Mouse (Mus musculus): ENCODE results near the gene Kcnh4. TPM values are rescaled to one million over a fixed set of nuclear protein-coding genes. Genes with fewer than 3 reads are reported as not detected.

Gene Kcnh4
- polyA plus RNA-seq, 2 experiments: not detected

DNA sequence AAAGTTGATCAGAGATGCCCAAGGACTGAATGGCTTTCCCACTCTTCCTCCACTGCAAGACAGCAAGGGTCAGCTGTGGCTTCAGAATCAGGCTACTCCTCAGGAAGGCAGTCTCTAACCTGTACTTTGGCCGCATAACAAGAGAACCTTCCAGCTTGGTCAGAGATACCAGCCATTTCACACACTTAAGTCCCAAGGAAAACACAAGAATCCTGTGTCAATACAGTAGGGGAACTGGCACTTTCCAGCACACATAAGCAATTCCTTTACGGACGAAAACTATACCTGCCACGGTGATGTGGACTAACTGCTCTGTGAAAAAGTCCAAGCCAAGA lies 23.0 kb downstream of the Kcnh4 start:
- 30% methylated on average over 4 of the region's 4 CpGs for WGBS (ENCODE audit: insufficient replicate concordance)
- Histone ChIP-seq H3K27me3 (ENCODE audit: control insufficient read depth, insufficient read depth, low read length) (no peaks in the 10 kb centered on the region), H3K4me3 (ENCODE audit: insufficient read depth in 1 of 2, low read depth in 2 of 2, low read length in 2 of 2) (peak overlapping the region; percentile 87 to 100), H3K27ac (peak overlapping the region; percentile 79), H3K4me2 (ENCODE audit: low read depth) (peak overlapping the region; percentile 96), H3K9ac (replicated peaks) (peak overlapping the region; percentile 100), H3K9me3 (ENCODE audit: control insufficient read depth, low read length) (no peaks in the 10 kb centered on the region), H3K36me3 (replicated peaks; ENCODE audit: control insufficient read depth, insufficient read depth, low read depth) (peaks cover 21% of the 10 kb centered on the region), H3K4me1 (replicated peaks; ENCODE audit: control insufficient read depth in 2 of 2, insufficient read depth in 2 of 2, low read length in 1 of 2) (peaks cover 22 to 34% of the 10 kb centered on the region in 2 experiments)
- no peak for DNase-seq (ENCODE audit: low read depth in 3 of 3, low spot score in 3 of 3)
- no peak for ATAC-seq (ENCODE audit: insufficient read depth)
- TF ChIP-seq CTCF (IDR thresholded peaks at IDR 0.05; ENCODE audit: low read depth) (no peak), EP300 (IDR thresholded peaks at IDR 0.05; ENCODE audit: low read depth) (no peak)

DNA sequence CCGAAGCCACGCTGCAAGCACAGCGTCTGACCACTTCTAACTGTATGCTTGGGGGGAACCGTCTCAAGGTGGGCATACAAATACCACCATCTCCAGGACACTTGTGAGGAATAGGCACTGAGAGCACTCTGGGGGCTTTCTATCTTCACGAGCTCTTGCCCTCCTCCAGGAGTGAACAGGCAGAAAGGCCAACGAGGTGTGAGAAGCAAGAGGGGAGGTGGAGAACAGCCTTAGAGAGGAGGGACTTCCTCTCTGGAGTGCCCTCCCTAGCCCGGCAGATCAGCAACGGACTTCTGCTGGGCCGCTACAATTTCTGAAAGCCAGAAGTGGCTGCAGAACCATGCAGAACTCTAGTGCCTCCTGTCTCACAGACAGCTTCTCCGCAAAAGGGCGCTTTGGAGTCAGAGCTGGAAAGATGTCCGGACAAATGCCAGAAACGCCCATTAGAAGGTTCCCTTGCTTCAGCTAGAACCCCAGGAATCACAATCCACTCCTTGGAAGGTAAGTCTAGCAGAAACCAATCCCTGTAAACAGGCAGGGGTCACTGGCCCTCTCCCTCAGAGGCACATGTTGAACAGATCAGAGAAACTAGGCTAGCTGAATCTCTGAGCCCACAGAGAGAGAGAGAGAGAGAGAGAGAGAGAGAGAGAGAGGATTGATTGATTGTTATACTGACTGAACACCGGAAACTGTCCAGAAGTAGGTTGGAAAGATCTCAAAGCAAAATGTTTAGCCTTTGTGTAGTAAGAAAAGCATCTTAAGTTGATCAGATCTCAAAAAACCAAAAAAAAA lies 23.6 kb downstream of the Kcnh4 start:
- 19% methylated on average over 14 of the region's 14 CpGs for WGBS (ENCODE audit: insufficient replicate concordance)
- Histone ChIP-seq H3K27ac (peak overlapping the region; percentile 79), H3K9me3 (ENCODE audit: control insufficient read depth, low read length) (no peaks in the 10 kb centered on the region), H3K9ac (replicated peaks) (peak overlapping the region; percentile 100), H3K4me2 (ENCODE audit: low read depth) (peak overlapping the region; percentile 96), H3K36me3 (replicated peaks; ENCODE audit: control insufficient read depth, insufficient read depth, low read depth) (peaks cover 21% of the 10 kb centered on the region), H3K4me1 (replicated peaks; ENCODE audit: control insufficient read depth in 2 of 2, insufficient read depth in 2 of 2, low read length in 1 of 2) (peaks cover 22 to 35% of the 10 kb centered on the region in 2 experiments), H3K27me3 (ENCODE audit: control insufficient read depth, insufficient read depth, low read length) (no peaks in the 10 kb centered on the region), H3K4me3 (ENCODE audit: insufficient read depth in 1 of 2, low read depth in 2 of 2, low read length in 2 of 2) (peak overlapping the region; percentile 87 to 100)
- ATAC-seq (ENCODE audit: insufficient read depth) (no peak), DNase-seq (ENCODE audit: low read depth in 3 of 3, low spot score in 3 of 3) (no peak)
- TF ChIP-seq CTCF (IDR thresholded peaks at IDR 0.05; ENCODE audit: low read depth): no peak
- no peak for TF ChIP-seq EP300 (IDR thresholded peaks at IDR 0.05; ENCODE audit: low read depth)

DNA sequence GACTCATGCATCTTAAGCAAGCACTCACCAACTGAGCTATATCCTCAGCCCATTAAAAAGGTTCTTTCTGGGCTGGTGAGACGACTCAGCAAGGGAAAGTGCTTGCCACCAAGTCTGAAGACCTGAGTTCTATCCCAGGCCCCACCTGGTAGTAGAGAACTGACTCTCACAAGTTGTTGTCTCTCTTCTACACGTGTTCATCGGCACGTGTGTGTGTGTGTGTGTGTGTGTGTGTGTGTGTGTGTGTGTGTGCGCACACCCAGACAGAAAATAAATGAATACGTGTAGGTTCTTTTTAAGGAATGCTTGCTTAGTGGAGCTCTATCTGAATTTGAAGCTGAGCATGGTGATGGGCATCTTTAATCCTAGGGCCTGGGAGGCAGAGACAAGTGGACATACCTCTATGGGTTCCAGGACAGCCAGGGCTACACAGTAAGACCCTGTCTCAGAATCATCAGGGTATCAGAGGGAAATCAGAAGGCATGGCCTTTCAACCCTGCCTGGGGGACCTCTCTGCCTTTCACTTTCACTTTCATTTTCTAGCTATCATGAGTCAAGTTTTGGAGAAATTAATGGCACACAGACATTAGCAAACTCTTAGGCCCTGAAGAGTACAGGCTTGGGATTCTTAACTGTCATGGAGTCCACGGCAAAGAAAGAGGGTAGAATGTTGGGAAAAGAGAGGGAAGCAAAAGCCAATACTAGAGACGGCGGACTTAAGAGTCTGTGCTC lies 24.4 kb downstream of the Kcnh4 start:
- ATAC-seq (ENCODE audit: insufficient read depth) (no peak), DNase-seq (ENCODE audit: low read depth in 3 of 3, low spot score in 3 of 3) (no peak)
- Histone ChIP-seq H3K4me2 (ENCODE audit: low read depth) (peak overlapping the region; percentile 96), H3K4me1 (replicated peaks; ENCODE audit: control insufficient read depth in 2 of 2, insufficient read depth in 2 of 2, low read length in 1 of 2) (peaks cover 24 to 43% of the 10 kb centered on the region in 2 experiments), H3K36me3 (replicated peaks; ENCODE audit: control insufficient read depth, insufficient read depth, low read depth) (peaks cover 21% of the 10 kb centered on the region), H3K9ac (replicated peaks) (peak overlapping the region; percentile 100), H3K27ac (peak overlapping the region; percentile 38), H3K27me3 (ENCODE audit: control insufficient read depth, insufficient read depth, low read length) (no peaks in the 10 kb centered on the region), H3K4me3 (ENCODE audit: insufficient read depth in 1 of 2, low read depth in 2 of 2, low read length in 2 of 2) (peak overlapping the region; percentile 87 to 100), H3K9me3 (ENCODE audit: control insufficient read depth, low read length) (no peaks in the 10 kb centered on the region)
- WGBS (ENCODE audit: insufficient replicate concordance): 69% methylated on average over 9 of the region's 9 CpGs
- TF ChIP-seq EP300 (IDR thresholded peaks at IDR 0.05; ENCODE audit: low read depth): no peak
- TF ChIP-seq CTCF (IDR thresholded peaks at IDR 0.05; ENCODE audit: low read depth): no peak

DNA sequence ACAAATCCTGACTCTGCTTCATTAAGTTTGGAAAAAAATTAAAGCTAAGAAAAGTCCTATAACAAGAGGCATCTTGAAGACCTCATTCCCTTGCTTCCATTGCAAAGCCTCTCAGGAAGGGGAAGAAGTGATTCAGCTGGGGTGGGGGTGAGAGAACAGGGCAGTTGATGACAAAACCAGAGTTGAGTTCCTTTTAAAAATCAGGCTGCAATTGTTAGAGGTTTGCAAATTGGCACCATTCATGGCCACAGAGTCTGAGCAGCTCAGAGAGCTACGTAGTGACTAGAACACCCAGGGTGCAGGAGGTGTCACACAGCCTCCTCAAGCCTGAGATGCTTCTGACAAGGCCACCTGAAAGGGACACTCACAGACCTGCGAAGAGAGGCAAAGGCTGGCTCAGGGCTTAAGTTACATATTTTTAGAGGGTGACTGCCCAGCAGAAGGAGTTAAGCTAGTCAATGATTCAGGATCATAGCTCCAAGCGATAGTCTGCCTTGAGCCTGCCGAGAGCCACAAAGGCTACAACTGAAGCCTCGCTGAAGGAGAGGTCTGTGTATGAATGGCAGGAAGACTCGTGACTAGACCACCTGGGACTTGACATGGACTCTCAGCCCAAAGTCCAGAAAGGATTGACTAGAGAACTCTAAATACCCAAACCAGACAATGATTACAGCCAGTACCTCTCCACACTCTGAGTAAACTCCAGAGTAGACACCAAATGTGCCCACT lies 29.1 kb downstream of the Kcnh4 start:
- Histone ChIP-seq H3K27me3 (ENCODE audit: control insufficient read depth, insufficient read depth, low read length) (no peaks in the 10 kb centered on the region), H3K9ac (replicated peaks) (no peak overlapping the region), H3K4me2 (ENCODE audit: low read depth) (no peak overlapping the region), H3K4me3 (ENCODE audit: insufficient read depth in 1 of 2, low read depth in 2 of 2, low read length in 2 of 2) (no peak overlapping the region), H3K36me3 (replicated peaks; ENCODE audit: control insufficient read depth, insufficient read depth, low read depth) (peaks cover 32% of the 10 kb centered on the region), H3K27ac (no peak overlapping the region), H3K4me1 (replicated peaks; ENCODE audit: control insufficient read depth in 2 of 2, insufficient read depth in 2 of 2, low read length in 1 of 2) (peaks cover 10 to 21% of the 10 kb centered on the region in 2 experiments), H3K9me3 (ENCODE audit: control insufficient read depth, low read length) (no peaks in the 10 kb centered on the region)
- 74% methylated on average over 6 of the region's 6 CpGs for WGBS (ENCODE audit: insufficient replicate concordance)
- DNase-seq (ENCODE audit: low read depth in 3 of 3, low spot score in 3 of 3) (no peak), ATAC-seq (ENCODE audit: insufficient read depth) (no peak)
- TF ChIP-seq EP300 (IDR thresholded peaks at IDR 0.05; ENCODE audit: low read depth): no peak
- no peak for TF ChIP-seq CTCF (IDR thresholded peaks at IDR 0.05; ENCODE audit: low read depth)
